23 mouse cellular contexts compared by ENCODE assay signal in genomic region chr3:127063654-127064386, GRCm38 (mm10).
A peak's percentile ranks its signal among the peaks of the same experiment; 100 is the strongest.
DNase-seq lines count a peak whose midpoint lies in the region; ATAC-seq and TF ChIP-seq lines count a peak whose summit lies in the region.
"Had no signal": no experiment of that assay in that cellular context is flagged by ENCODE, and none has a peak within 500 bp of the region (broad histone marks: within the 10 kb centered on the region; RNA-seq: fewer than 3 reads in every experiment).

No protein-coding gene starts in this region.

- no peak overlapping the region for H3K27ac ChIP-seq in forebrain, embryonic 16.5 days (ENCODE audit: low read length)
- no peak overlapping the region for H3K27ac ChIP-seq in forebrain, embryonic 13.5 days
- H3K27ac ChIP-seq in layer of hippocampus, adult 2 months, result peak overlapping the region; percentile 61
- H3K27ac ChIP-seq: forebrain, embryonic 15.5 days; hindbrain, embryonic 12.5 days; midbrain, embryonic 10.5 days had no signal

- TF ChIP-seq CTCF in layer of hippocampus, adult 2 months (conservative IDR thresholded peaks at IDR 0.05), result no peak
- no peak for TF ChIP-seq CTCF in C2C12 (IDR thresholded peaks at IDR 0.05; ENCODE audit: control insufficient read depth, insufficient read depth, insufficient read length)

- 0 out of 2 replicates have a peak, but pooled peaks have one; percentile 26 for ATAC-seq in forebrain, embryonic 16.5 days
- ATAC-seq in forebrain, embryonic 13.5 days, result no peak
- ATAC-seq: forebrain, embryonic 15.5 days; inflammation-experienced regulatory T-cells, adult 6 months had no signal

- DNase-seq in layer of hippocampus, adult 2 months (ENCODE audit: low spot score in 2 of 2), result no peak
- no peak for DNase-seq in layer of hippocampus, adult 9-11 months
- peak; percentile 51 for DNase-seq in fibroblast of lung, adult 2 months (ENCODE audit: low read depth)
- no peak for DNase-seq in kidney, postnatal 14 days
- no peak for DNase-seq in retina, postnatal 1 day
- DNase-seq: cerebellum, postnatal 10 days; embryo, embryonic 11 days; gastrocnemius, postnatal 10 days; kidney, adult 8-10 months; kidney, postnatal 4 days; layer of hippocampus, postnatal 36 days; left cerebral cortex, postnatal 4 days; lung, adult 18-20 months; lung, postnatal 4 days; thymus, postnatal 36 days had no signal

- no peak overlapping the region for H3K9ac ChIP-seq in forebrain, embryonic 16.5 days (replicated peaks; ENCODE audit: low read depth, low read length)
- no peak overlapping the region for H3K9ac ChIP-seq in forebrain, embryonic 13.5 days
- H3K9ac ChIP-seq: forebrain, embryonic 15.5 days; hindbrain, embryonic 12.5 days had no signal

- no peaks in the 10 kb centered on the region for H3K79me3 ChIP-seq in C2C12 (ENCODE audit: low read depth)

- no peaks in the 10 kb centered on the region for H3K4me1 ChIP-seq in forebrain, embryonic 16.5 days (replicated peaks; ENCODE audit: control insufficient read depth, insufficient read depth, low read length)
- H3K4me1 ChIP-seq in forebrain, embryonic 13.5 days, result no peaks in the 10 kb centered on the region
- H3K4me1 ChIP-seq: forebrain, embryonic 15.5 days; hindbrain, embryonic 12.5 days; midbrain, embryonic 10.5 days had no signal

- 82% methylated on average over 5 of the region's 5 CpGs for WGBS in forebrain, embryonic 16.5 days
- WGBS in forebrain, embryonic 13.5 days, result 95% methylated on average over 5 of the region's 5 CpGs

- H3K4me3 ChIP-seq in forebrain, embryonic 16.5 days (replicated peaks; ENCODE audit: low read length), result no peak overlapping the region
- no peak overlapping the region for H3K4me3 ChIP-seq in forebrain, embryonic 13.5 days
- no peak overlapping the region for H3K4me3 ChIP-seq in layer of hippocampus, adult 2 months
- no peak overlapping the region for H3K4me3 ChIP-seq in C2C12 (ENCODE audit: insufficient read depth, poor library complexity, severe bottlenecking)
- H3K4me3 ChIP-seq: forebrain, embryonic 15.5 days; hindbrain, embryonic 12.5 days; midbrain, embryonic 10.5 days had no signal

- H3K36me3 ChIP-seq in forebrain, embryonic 16.5 days (ENCODE audit: control insufficient read depth, insufficient read depth), result no peaks in the 10 kb centered on the region
- H3K36me3 ChIP-seq in forebrain, embryonic 13.5 days (ENCODE audit: poor library complexity, severe bottlenecking), result no peaks in the 10 kb centered on the region
- H3K36me3 ChIP-seq in C2C12 (ENCODE audit: control insufficient read depth, insufficient read depth), result no peaks in the 10 kb centered on the region
- H3K36me3 ChIP-seq: forebrain, embryonic 15.5 days; hindbrain, embryonic 12.5 days; midbrain, embryonic 10.5 days had no signal

- H3K9me3 ChIP-seq in forebrain, embryonic 16.5 days (ENCODE audit: control insufficient read depth, low read length), result no peaks in the 10 kb centered on the region
- no peaks in the 10 kb centered on the region for H3K9me3 ChIP-seq in forebrain, embryonic 13.5 days (replicated peaks)
- H3K9me3 ChIP-seq: forebrain, embryonic 15.5 days; hindbrain, embryonic 12.5 days; midbrain, embryonic 10.5 days had no signal

- H3ac ChIP-seq in C2C12 (ENCODE audit: control insufficient read depth, insufficient read length, low read depth), result no peak overlapping the region

- H3K4me2 ChIP-seq in forebrain, embryonic 16.5 days (ENCODE audit: low read length), result no peak overlapping the region
- H3K4me2 ChIP-seq in forebrain, embryonic 13.5 days, result no peak overlapping the region
- H3K4me2 ChIP-seq: forebrain, embryonic 15.5 days; heart, embryonic 11.5 days; hindbrain, embryonic 12.5 days had no signal

- H3K79me2 ChIP-seq in C2C12 (ENCODE audit: control insufficient read depth, insufficient read depth), result no peaks in the 10 kb centered on the region

- no peaks in the 10 kb centered on the region for H3K27me3 ChIP-seq in forebrain, embryonic 16.5 days (replicated peaks; ENCODE audit: control insufficient read depth, insufficient read depth, low read length)
- H3K27me3 ChIP-seq in forebrain, embryonic 13.5 days, result no peaks in the 10 kb centered on the region
- no peaks in the 10 kb centered on the region for H3K27me3 ChIP-seq in C2C12 (ENCODE audit: control insufficient read depth, insufficient read depth, insufficient read length)
- H3K27me3 ChIP-seq: forebrain, embryonic 15.5 days; hindbrain, embryonic 12.5 days had no signal

TF ChIP-seq in C2C12, 6 proteins besides CTCF, POLR2A, EP300 and RAD21:
- no peak for TF ChIP-seq MAX (IDR thresholded peaks at IDR 0.05)
- no peak for TF ChIP-seq USF1 (IDR thresholded peaks at IDR 0.05; ENCODE audit: low read depth)
- no peak for TF ChIP-seq MYOG (IDR thresholded peaks at IDR 0.05; ENCODE audit: control insufficient read depth, extremely low read depth, insufficient read length)
- TF ChIP-seq FOSL1 (IDR thresholded peaks at IDR 0.05; ENCODE audit: insufficient read depth, low read length, poor library complexity, severe bottlenecking), result no peak
- TF ChIP-seq CEBPB (IDR thresholded peaks at IDR 0.05; ENCODE audit: low read depth), result no peak
- peak; percentile 23 for TF ChIP-seq MYOD1 (IDR thresholded peaks at IDR 0.05; ENCODE audit: control insufficient read depth, insufficient read length, low read depth)
